44 mouse cellular contexts compared by ENCODE assay signal in genomic region chr16:22878716-22879115, GRCm38 (mm10). TPM values are rescaled to one million over a fixed set of nuclear protein-coding genes. Genes with fewer than 3 reads are reported as not detected.
"Had no signal": no experiment of that assay in that cellular context is flagged by ENCODE, and none has a peak within 500 bp of the region (broad histone marks: within the 10 kb centered on the region; RNA-seq: fewer than 3 reads in every experiment).

No protein-coding gene starts in this region.

- DNase-seq: left cerebral cortex, postnatal 4 days; liver, embryonic 13.5 days; lung, adult 18-20 months; lung, adult 2 months; lung, embryonic 14.5 days; lung, postnatal 10 days; lung, postnatal 14 days; lung, postnatal 36 days; lung, postnatal 4 days; midbrain, embryonic 14.5 days had no signal

- H3K9ac ChIP-seq: limb, embryonic 12.5 days; limb, embryonic 13.5 days; limb, embryonic 15.5 days; liver, embryonic 12.5 days; liver, embryonic 13.5 days; liver, embryonic 14.5 days; liver, embryonic 15.5 days; lung, embryonic 14.5 days; lung, embryonic 15.5 days; midbrain, embryonic 12.5 days; midbrain, embryonic 13.5 days; midbrain, embryonic 15.5 days; neural tube, embryonic 12.5 days had no signal

- H3K4me2 ChIP-seq: limb, embryonic 12.5 days; limb, embryonic 13.5 days; limb, embryonic 15.5 days; liver, embryonic 12.5 days; liver, embryonic 13.5 days; liver, embryonic 15.5 days; lung, embryonic 14.5 days; lung, embryonic 15.5 days; midbrain, embryonic 11.5 days; midbrain, embryonic 12.5 days; midbrain, embryonic 13.5 days; midbrain, embryonic 15.5 days; neural tube, embryonic 12.5 days had no signal

- H3K4me1 ChIP-seq: lung, embryonic 15.5 days; midbrain, embryonic 15.5 days; neural tube, embryonic 12.5 days had no signal

- H3K4me3 ChIP-seq: left cerebral cortex, adult 2 months; limb, embryonic 10.5 days; limb, embryonic 12.5 days; limb, embryonic 13.5 days; limb, embryonic 15.5 days; liver, embryonic 12.5 days; liver, embryonic 13.5 days; liver, embryonic 15.5 days; lung, embryonic 15.5 days; megakaryocyte, embryonic 14.5 days; midbrain, embryonic 10.5 days; midbrain, embryonic 12.5 days; midbrain, embryonic 13.5 days; midbrain, embryonic 15.5 days; myocyte; neural tube, embryonic 12.5 days had no signal

- H3K36me3 ChIP-seq: limb, embryonic 13.5 days; lung, embryonic 15.5 days; midbrain, embryonic 12.5 days; midbrain, embryonic 15.5 days had no signal

- ATAC-seq: liver, embryonic 12.5 days; lung, postnatal 0 days; midbrain, embryonic 13.5 days; midbrain, embryonic 15.5 days; midbrain, embryonic 16.5 days had no signal

- H3K27me3 ChIP-seq: limb, embryonic 12.5 days; limb, embryonic 13.5 days; liver, embryonic 13.5 days; liver, embryonic 15.5 days; lung, embryonic 15.5 days; midbrain, embryonic 12.5 days; midbrain, embryonic 13.5 days; midbrain, embryonic 15.5 days; neural tube, embryonic 12.5 days had no signal

- H3K27ac ChIP-seq: left cerebral cortex, adult 2 months; limb, embryonic 10.5 days; limb, embryonic 12.5 days; limb, embryonic 13.5 days; limb, embryonic 15.5 days; liver, embryonic 12.5 days; liver, embryonic 13.5 days; liver, embryonic 14.5 days; liver, embryonic 15.5 days; lung, embryonic 15.5 days; macrophage; midbrain, embryonic 10.5 days; midbrain, embryonic 12.5 days; midbrain, embryonic 13.5 days; midbrain, embryonic 15.5 days; neural tube, embryonic 12.5 days had no signal

- H3K9me3 ChIP-seq: limb, embryonic 10.5 days; limb, embryonic 12.5 days; limb, embryonic 13.5 days; limb, embryonic 15.5 days; liver, embryonic 12.5 days; liver, embryonic 13.5 days; liver, embryonic 15.5 days; lung, embryonic 15.5 days; megakaryocyte, embryonic 14.5 days; midbrain, embryonic 10.5 days; midbrain, embryonic 12.5 days; midbrain, embryonic 13.5 days; midbrain, embryonic 15.5 days; neural tube, embryonic 12.5 days had no signal

RNA-seq across cellular contexts. Expression of gene Ahsg, which starts 12.4 kb away (rescaled TPM):
- total RNA-seq: left cerebral cortex, adult 18-20 months; left cerebral cortex, adult 2 months; left cerebral cortex, postnatal 10 days; left cerebral cortex, postnatal 14 days; left cerebral cortex, postnatal 25 days; left cerebral cortex, postnatal 36 days; left cerebral cortex, postnatal 4 days; megakaryocyte progenitor cell, adult 5-6 weeks; megakaryocyte, adult 5-6 weeks; megakaryocyte-erythroid progenitor cell, adult 5-6 weeks; midbrain, postnatal 0 days; monocyte, adult 5-6 weeks had no signal
- polyA plus RNA-seq: limb, embryonic 10.5 days; limb, embryonic 11.5 days; limb, embryonic 13.5 days; macrophage; midbrain, embryonic 10.5 days; midbrain, embryonic 12.5 days; midbrain, embryonic 14.5 days; midbrain, embryonic 15.5 days; midbrain, embryonic 16.5 days; myocyte; neural tube, embryonic 11.5 days had no signal

RNA-seq across cellular contexts. Expression of gene Fetub, which starts 39.4 kb away (rescaled TPM):
- total RNA-seq: left cerebral cortex, adult 18-20 months; left cerebral cortex, adult 2 months; left cerebral cortex, adult 8-10 months; left cerebral cortex, postnatal 14 days; left cerebral cortex, postnatal 25 days; left cerebral cortex, postnatal 36 days; left cerebral cortex, postnatal 4 days; megakaryocyte progenitor cell, adult 5-6 weeks; megakaryocyte, adult 5-6 weeks; megakaryocyte-erythroid progenitor cell, adult 5-6 weeks; midbrain, postnatal 0 days; monocyte, adult 5-6 weeks had no signal
- polyA plus RNA-seq: limb, embryonic 10.5 days; limb, embryonic 11.5 days; limb, embryonic 12.5 days; limb, embryonic 13.5 days; lung, embryonic 14.5 days; lung, embryonic 15.5 days; lung, embryonic 16.5 days; macrophage; midbrain, embryonic 10.5 days; midbrain, embryonic 11.5 days; midbrain, embryonic 12.5 days; midbrain, embryonic 13.5 days; midbrain, embryonic 14.5 days; midbrain, embryonic 15.5 days; midbrain, embryonic 16.5 days; neural tube, embryonic 11.5 days; neural tube, embryonic 12.5 days had no signal
